Mouse (Mus musculus) erythroblast, embryonic 14.5 days (primary cell): ENCODE measurements around the gene Mta2.

Source experiments
- GATA1 ChIP-seq: IDR thresholded peaks from 2 replicates; pipeline ENCODE4 v1.6.1; 2012; ENCODE audit warnings: low read length, inconsistent platforms, mixed read lengths
- TAL1 ChIP-seq: IDR thresholded peaks from 3 replicates; pipeline ENCODE4 v1.6.1; 2012; ENCODE audit warnings: low read length, inconsistent platforms, mixed read lengths

DNA sequence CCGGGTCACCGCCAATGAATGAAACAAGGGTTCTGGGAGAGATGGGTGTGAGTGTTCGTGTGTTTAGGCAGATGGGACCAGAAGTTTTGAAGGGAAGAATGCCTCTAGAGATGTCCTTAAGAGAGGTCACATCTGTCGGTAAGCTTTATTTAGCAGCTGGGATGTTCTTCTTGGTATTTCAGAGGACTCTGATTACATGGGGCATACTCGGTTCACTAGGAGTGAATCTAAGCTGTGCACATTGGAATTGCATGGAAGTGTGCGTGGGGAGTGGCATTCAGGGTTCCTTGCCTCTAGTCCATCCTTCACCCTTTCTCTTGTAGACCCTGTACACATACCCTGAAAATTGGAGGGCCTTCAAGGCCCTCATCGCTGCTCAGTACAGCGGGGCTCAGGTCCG, 26.2 kb downstream of the Mta2 start:
- TF ChIP-seq GATA1: no peak
- no peak for TF ChIP-seq TAL1
